Mouse (Mus musculus) intestine, embryonic 14.5 days (tissue): ENCODE data around the gene Kcnk4. TPM values are rescaled to one million over a fixed set of nuclear protein-coding genes. Genes with fewer than 3 reads are reported as not detected.

Experiments
- ATAC-seq: fragments of 200-750 bp; cut with Nextera tagmentation; replicated peaks from 2 replicates; pipeline ENCODE4 v1.8.0; 2017; ENCODE audit warnings: low read depth, moderate number of reproducible peaks, moderate TSS enrichment, moderate library complexity; ENCODE audit not compliant: low FRiP score, low TSS enrichment
- DNase-seq: peaks from one replicate; pipeline ENCODE4 v3.0.0-alpha.2; 2018; ENCODE audit warnings: low spot score
- H3K27ac ChIP-seq: fragments of 300-500 bp; sonication (generic); 2 replicates; pipeline ENCODE4 v1.5.1; 2014; ENCODE audit warnings: low read depth, mild to moderate bottlenecking, control low read depth
- H3K27me3 ChIP-seq: fragments of 300-500 bp; sonication (generic); replicated peaks from 2 replicates; pipeline ENCODE4 v1.6.1; 2014; ENCODE audit warnings: low read length, control low read depth; ENCODE audit not compliant: control insufficient read depth, insufficient read depth
- H3K36me3 ChIP-seq: fragments of 300-500 bp; sonication (generic); 2 replicates; pipeline ENCODE4 v1.6.1; 2014; ENCODE audit warnings: low read length, control low read depth; ENCODE audit not compliant: control insufficient read depth, insufficient read depth
- H3K4me1 ChIP-seq: fragments of 300-500 bp; sonication (generic); replicated peaks from 2 replicates; pipeline ENCODE4 v1.6.1; 2014; ENCODE audit warnings: low read length, control low read depth, mixed read lengths; ENCODE audit not compliant: control insufficient read depth, insufficient read depth
- H3K4me2 ChIP-seq: fragments of 300-500 bp; sonication (generic); 2 replicates; pipeline ENCODE4 v1.6.1; 2014; ENCODE audit warnings: low read length
- H3K4me3 ChIP-seq: fragments of 300-500 bp; sonication (generic); 2 replicates; pipeline ENCODE4 v1.5.1; 2014; ENCODE audit warnings: low read depth, low read length, control low read depth, mixed read lengths
- H3K9ac ChIP-seq: fragments of 300-500 bp; sonication (generic); 2 replicates; pipeline ENCODE4 v1.6.1; 2014; ENCODE audit warnings: mild to moderate bottlenecking, low read length
- H3K9me3 ChIP-seq: fragments of 300-500 bp; sonication (generic); 2 replicates; pipeline ENCODE4 v1.6.1; 2016; ENCODE audit warnings: low read length, control low read depth; ENCODE audit not compliant: control insufficient read depth
- WGBS: fragments of 180-500 bp; shearing (Covaris S2); extraction: QIAGEN DNeasy Blood & Tissue Kit; methylation state at CpG from one replicate; pipeline ENCODE4 v1.1.7; 2014; 5-methylcytosine and 5-hydroxymethylcytosine counted together
- polyA plus RNA-seq: library from polyadenylated mRNA; unstranded; fragments of >200 nt; fragmentation: Nextera tagmentation; extraction: Ambion mirVana; gene quantifications from 2 replicates; pipeline ENCODE4 v1.2.1, GENCODE M21; 2014

The Kcnk4 gene
- polyA plus RNA-seq, 1 experiment from 2014 or later = 0.22 TPM

DNA sequence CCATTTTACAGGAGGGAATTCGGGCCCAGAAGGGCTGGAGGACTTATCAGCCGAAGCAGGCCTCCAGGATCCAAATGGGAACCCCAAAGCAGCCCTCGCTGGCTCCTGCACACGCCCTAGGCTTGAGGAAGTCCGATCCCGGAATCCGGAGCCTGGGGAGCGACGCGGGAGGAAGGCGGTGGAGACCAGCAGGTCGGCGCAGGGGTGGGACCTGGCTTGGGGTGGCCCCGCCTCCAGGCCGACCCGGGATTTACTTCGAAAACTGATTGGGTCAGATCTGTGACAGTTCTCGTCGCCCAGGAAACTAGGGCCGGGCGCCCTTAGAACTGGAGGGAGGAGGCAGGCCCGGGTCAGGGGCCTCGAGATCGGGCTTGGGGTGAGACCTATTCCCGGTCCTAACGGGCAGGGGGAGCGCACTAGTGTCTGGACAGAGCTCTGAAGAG, 8.0 kb upstream of the Kcnk4 start, which contains the start of gene Gpr137:
Gene Gpr137 (minus strand): TSS at position 232 of the 443 bp plus-strand sequence.
- Histone ChIP-seq H3K4me1 (peaks cover 12% of the 10 kb centered on the region), H3K9me3 (no peaks in the 10 kb centered on the region), H3K36me3 (peaks cover 3% of the 10 kb centered on the region; the same call in 1 of the 2 replicates), H3K4me3 (peak within 1 kb of the TSS; percentile 77), H3K4me2 (peak within 1 kb of the TSS; percentile 99), H3K9ac (peak within 1 kb of the TSS; percentile 71), H3K27me3 (no peaks in the 10 kb centered on the region), H3K27ac (peak within 1 kb of the TSS; percentile 96)
- ATAC-seq (peak; percentile 86), DNase-seq (peak; percentile 92)
- 0% methylated on average over 27 of the region's 27 CpGs for WGBS

DNA sequence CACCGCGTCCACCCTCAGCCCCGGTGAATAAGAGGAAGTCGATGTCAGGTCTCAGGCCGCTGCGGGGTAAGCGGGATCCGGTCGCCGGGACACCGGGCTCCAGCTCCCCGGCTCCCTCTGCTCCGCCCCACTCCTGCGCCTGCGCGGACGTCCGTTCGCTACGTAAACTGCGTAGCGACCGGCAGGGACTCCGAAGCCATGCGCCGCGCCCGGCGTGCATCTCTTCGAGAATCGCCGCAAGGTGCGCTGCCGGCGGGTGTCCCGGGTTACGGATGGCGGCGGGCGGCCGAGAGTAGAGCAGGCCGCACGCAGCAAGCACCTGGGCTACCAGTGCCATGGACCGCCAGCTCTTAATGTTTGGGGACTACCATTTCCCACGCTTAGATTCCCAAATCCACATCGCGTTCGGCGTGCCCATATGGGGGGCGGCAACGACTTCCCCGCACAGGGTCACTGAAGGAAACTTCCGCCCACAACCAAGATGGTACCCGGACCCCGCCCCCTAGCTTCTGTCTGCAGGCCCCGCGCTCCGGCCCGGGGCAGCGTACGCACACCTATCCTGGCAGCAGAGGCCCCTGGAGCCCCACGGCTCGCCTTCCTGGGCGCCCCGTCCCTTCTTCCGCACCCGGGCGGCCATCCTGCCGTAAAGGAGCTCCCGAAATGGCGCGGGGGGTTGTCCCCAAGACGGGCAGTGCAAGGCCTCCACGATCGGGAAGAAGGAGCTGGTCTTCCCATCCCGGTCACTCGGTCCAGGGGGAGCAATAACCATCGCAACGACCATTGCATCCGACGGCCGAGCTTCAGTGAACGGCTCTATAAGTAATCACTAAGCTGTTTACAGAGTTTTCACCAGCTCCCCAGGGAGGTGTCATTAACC, 7.3 kb upstream of the Kcnk4 start, which contains the start of gene Bad:
Gene Bad (plus strand): TSS at position 490 of the 877 bp plus-strand sequence.
- no peaks in the 10 kb centered on the region for H3K9me3 ChIP-seq
- peak within 1 kb of the TSS; percentile 96 for H3K27ac ChIP-seq
- ATAC-seq (peak; percentile 82), DNase-seq (peak; percentile 99)
- H3K9ac ChIP-seq = peak within 1 kb of the TSS; percentile 71
- peaks cover 12% of the 10 kb centered on the region for H3K4me1 ChIP-seq
- peak within 1 kb of the TSS; percentile 77 for H3K4me3 ChIP-seq
- peak within 1 kb of the TSS; percentile 99 for H3K4me2 ChIP-seq
- no peaks in the 10 kb centered on the region for H3K27me3 ChIP-seq
- H3K36me3 ChIP-seq = peaks cover 3% of the 10 kb centered on the region; the same call in 1 of the 2 replicates
- under 1% methylated on average over 83 of the region's 83 CpGs for WGBS

GRCm38 (mm10) chr19:6940396-6941351, 6.4 kb upstream of the Kcnk4 start:
- no peak overlapping the region for H3K27ac ChIP-seq
- ATAC-seq = no peak
- DNase-seq = no peak
- peak overlapping the region; percentile 71 for H3K9ac ChIP-seq
- peaks cover 12% of the 10 kb centered on the region for H3K4me1 ChIP-seq
- peaks cover 7% of the 10 kb centered on the region for H3K27me3 ChIP-seq
- 22% methylated on average over 26 of the region's 29 CpGs for WGBS
- peak overlapping the region; percentile 77 for H3K4me3 ChIP-seq
- peaks cover 3% of the 10 kb centered on the region; the same call in 1 of the 2 replicates for H3K36me3 ChIP-seq
- no peaks in the 10 kb centered on the region for H3K9me3 ChIP-seq
- peak overlapping the region; percentile 99 for H3K4me2 ChIP-seq

DNA sequence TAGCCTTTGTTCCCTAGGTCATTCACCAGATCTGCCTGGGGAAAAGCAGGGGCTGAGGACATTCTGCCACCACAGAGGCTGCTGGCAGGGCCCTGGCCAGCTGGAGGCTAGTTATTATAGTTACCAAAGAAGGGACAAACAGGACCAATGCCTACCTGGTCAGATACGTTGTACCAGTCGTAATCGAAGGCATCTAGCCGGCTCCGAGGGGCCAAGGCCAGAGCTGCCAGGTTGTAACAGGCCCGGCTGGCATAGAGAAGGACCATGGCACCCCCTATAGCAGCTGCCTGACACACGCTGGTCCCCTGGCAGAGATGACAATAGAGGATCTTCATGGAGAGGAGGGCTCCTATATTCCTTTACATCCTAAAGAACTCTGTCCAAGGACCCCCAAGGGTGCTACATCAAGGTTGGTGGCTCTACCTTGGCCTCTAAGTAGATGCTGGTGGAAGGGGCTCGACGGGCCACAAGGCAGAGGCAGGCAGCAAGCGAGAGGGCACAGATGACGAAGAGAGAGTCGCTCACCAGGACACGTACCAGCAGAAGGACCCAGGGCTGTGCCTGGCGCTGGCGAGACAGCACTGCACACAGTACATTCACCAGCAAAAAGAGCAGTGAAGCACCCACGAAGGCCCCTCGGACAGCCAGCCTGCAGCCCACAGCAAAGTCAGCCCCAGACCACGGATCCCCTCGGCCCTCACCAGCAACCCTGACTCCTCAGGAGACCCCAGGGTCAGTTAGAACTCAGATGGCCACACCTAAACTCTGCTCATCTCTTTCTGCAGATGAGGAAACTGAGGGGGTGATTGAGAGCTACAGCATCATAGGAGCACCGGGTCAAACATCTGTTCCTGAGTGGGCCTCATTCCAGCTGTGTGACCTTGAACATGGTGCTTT, 5.0 kb upstream of the Kcnk4 start:
- Histone ChIP-seq H3K27me3 (peaks cover 19% of the 10 kb centered on the region), H3K9ac (no peak overlapping the region), H3K36me3 (peaks cover 3% of the 10 kb centered on the region; the same call in 1 of the 2 replicates), H3K4me3 (no peak overlapping the region), H3K27ac (no peak overlapping the region), H3K4me2 (no peak overlapping the region), H3K4me1 (peaks cover 12% of the 10 kb centered on the region), H3K9me3 (no peaks in the 10 kb centered on the region)
- ATAC-seq (no peak), DNase-seq (no peak)
- 89% methylated on average over 20 of the region's 20 CpGs for WGBS

GRCm38 (mm10) chr19:6937541-6938465, 3.5 kb upstream of the Kcnk4 start:
- H3K27me3 ChIP-seq = peaks cover 35% of the 10 kb centered on the region
- WGBS = 75% methylated on average over 16 of the region's 16 CpGs
- H3K27ac ChIP-seq = no peak overlapping the region
- DNase-seq (no peak), ATAC-seq (no peak)
- no peak overlapping the region for H3K9ac ChIP-seq
- H3K4me3 ChIP-seq = no peak overlapping the region
- no peaks in the 10 kb centered on the region for H3K9me3 ChIP-seq
- H3K36me3 ChIP-seq = no peaks in the 10 kb centered on the region
- peaks cover 15% of the 10 kb centered on the region for H3K4me1 ChIP-seq
- H3K4me2 ChIP-seq = no peak overlapping the region

- H3K4me3 ChIP-seq = no peak overlapping the region
- peaks cover 12% of the 10 kb centered on the region for H3K4me1 ChIP-seq
- H3K27me3 ChIP-seq = peaks cover 50% of the 10 kb centered on the region
- no peak overlapping the region for H3K4me2 ChIP-seq
- DNase-seq (no peak), ATAC-seq (no peak)
- 23% methylated on average over 3 of the region's 3 CpGs for WGBS
- no peaks in the 10 kb centered on the region for H3K9me3 ChIP-seq
- no peak overlapping the region for H3K27ac ChIP-seq
- no peaks in the 10 kb centered on the region for H3K36me3 ChIP-seq
- H3K9ac ChIP-seq = no peak overlapping the region
Measured at GRCm38 (mm10) chr19:6936299-6936698, 2.0 kb upstream of the Kcnk4 start.

DNA sequence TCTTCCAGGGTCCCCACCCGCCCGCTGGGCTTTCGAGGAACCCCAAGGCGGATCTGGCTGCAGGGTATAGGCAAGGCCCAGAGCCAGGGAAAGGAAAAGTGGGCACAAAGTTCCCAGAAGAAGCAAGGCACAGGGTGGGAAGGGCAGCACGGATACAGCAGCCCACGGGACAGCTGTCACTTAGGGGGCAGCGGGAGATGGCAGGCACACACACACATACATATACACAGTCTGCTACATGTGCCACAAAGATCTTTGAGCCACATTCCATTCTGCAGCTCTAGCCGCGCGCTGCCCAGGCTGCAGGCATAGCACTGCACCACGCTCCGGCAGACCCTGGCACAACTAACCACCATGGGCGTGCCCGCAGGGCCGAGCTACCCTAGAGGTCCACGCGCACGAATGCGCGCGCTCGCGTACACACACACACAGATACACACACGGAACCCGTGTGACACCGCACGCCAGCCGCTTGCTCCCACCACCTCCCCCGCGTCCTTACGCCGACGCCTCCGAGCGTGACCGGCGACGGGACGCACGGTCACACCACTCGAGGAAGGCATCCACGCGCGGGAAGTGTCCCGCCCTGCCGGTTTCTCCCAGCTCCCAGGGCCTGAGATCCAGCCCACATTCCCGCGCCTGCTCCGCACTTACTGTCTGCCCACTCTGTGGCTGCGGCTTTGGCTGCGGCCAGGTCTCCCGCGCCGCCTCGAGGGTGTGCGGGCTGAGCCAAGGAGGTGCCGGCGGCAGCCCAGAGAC, 700 bp downstream of the Kcnk4 start:
- Histone ChIP-seq H3K27me3 (peaks cover 69% of the 10 kb centered on the region), H3K4me2 (peak overlapping the region; percentile 75), H3K4me3 (peak overlapping the region; percentile 36), H3K9ac (0 out of 2 replicates have a peak overlapping the region, but pooled peaks have one; percentile 37), H3K9me3 (no peaks in the 10 kb centered on the region), H3K4me1 (peaks cover 6% of the 10 kb centered on the region), H3K36me3 (no peaks in the 10 kb centered on the region), H3K27ac (no peak overlapping the region)
- 4% methylated on average over 57 of the region's 58 CpGs for WGBS
- no peak for DNase-seq
- ATAC-seq = peak; percentile 49
